Mouse (Mus musculus) liver, embryonic 12.5 days (tissue): ENCODE results near the gene Opn3. TPM values are rescaled to one million over a fixed set of nuclear protein-coding genes. Genes with fewer than 3 reads are reported as not detected.

Source experiments
- ATAC-seq: fragments of 200-750 bp; cut with Nextera tagmentation; 2 replicates; pipeline ENCODE4 v1.8.0; 2017; ENCODE audit warnings: moderate number of reproducible peaks, mild to moderate bottlenecking, moderate library complexity
- H3K27ac ChIP-seq: fragments of 300-500 bp; sonication (generic); 2 replicates; pipeline ENCODE4 v1.5.1; 2016; ENCODE audit warnings: mild to moderate bottlenecking
- H3K27me3 ChIP-seq: fragments of 300-500 bp; sonication (generic); replicated peaks from 2 replicates; pipeline ENCODE4 v1.6.1; 2016; ENCODE audit warnings: mild to moderate bottlenecking, moderate library complexity
- H3K36me3 ChIP-seq: fragments of 300-500 bp; sonication (generic); 2 replicates; pipeline ENCODE4 v1.6.1; 2016; ENCODE audit warnings: mild to moderate bottlenecking, moderate library complexity
- H3K4me1 ChIP-seq: fragments of 300-500 bp; sonication (generic); 2 replicates; pipeline ENCODE4 v1.6.1; 2016
- H3K4me2 ChIP-seq: fragments of 300-500 bp; sonication (generic); 2 replicates; pipeline ENCODE4 v1.6.1; 2016; ENCODE audit warnings: mild to moderate bottlenecking, moderate library complexity
- H3K4me3 ChIP-seq: fragments of 300-500 bp; sonication (generic); 2 replicates; pipeline ENCODE4 v1.5.1; 2016; ENCODE audit warnings: mild to moderate bottlenecking, moderate library complexity
- H3K9ac ChIP-seq: fragments of 300-500 bp; sonication (generic); 2 replicates; pipeline ENCODE4 v1.6.1; 2016; ENCODE audit warnings: mild to moderate bottlenecking, moderate library complexity
- H3K9me3 ChIP-seq: fragments of 300-500 bp; sonication (generic); replicated peaks from 2 replicates; pipeline ENCODE4 v1.6.1; 2016; ENCODE audit warnings: mild to moderate bottlenecking, moderate library complexity
- WGBS: fragments of 180-500 bp; shearing (Covaris S2); methylation state at CpG from one replicate; pipeline ENCODE4 v1.1.7; 2016; ENCODE audit not compliant: insufficient replicate concordance; 5-methylcytosine and 5-hydroxymethylcytosine counted together
- polyA plus RNA-seq: library from polyadenylated mRNA; unstranded; fragments of >200 nt; fragmentation: Nextera tagmentation; extraction: Ambion mirVana; gene quantifications from 2 replicates; pipeline ENCODE4 v1.2.1, GENCODE M21; 2016

Opn3 gene
- polyA plus RNA-seq: 2.5 and 3.1 TPM in 2 replicates

- peaks cover 9% of the 10 kb centered on the region; the same call in 1 of the 2 replicates for H3K36me3 ChIP-seq
- ATAC-seq: peak; percentile 96
- peak within 1 kb of the TSS; percentile 76 for H3K27ac ChIP-seq
- no peaks in the 10 kb centered on the region for H3K9me3 ChIP-seq
- peak within 1 kb of the TSS; percentile 75 for H3K4me3 ChIP-seq
- peaks cover 27% of the 10 kb centered on the region for H3K4me1 ChIP-seq
- no peaks in the 10 kb centered on the region for H3K27me3 ChIP-seq
- peak within 1 kb of the TSS; percentile 98 for H3K4me2 ChIP-seq
- under 1% methylated on average over 67 of the region's 73 CpGs for whole genome bisulfite sequencing
- H3K9ac ChIP-seq: peak within 1 kb of the TSS; percentile 82
Measured at GRCm38 (mm10) chr1:175692246-175692996, at the start of gene Opn3, which contains the start of gene Chml. TSS of gene Opn3 (minus strand) at chr1:175692776. TSS of gene Chml (minus strand) at chr1:175692901.

DNA sequence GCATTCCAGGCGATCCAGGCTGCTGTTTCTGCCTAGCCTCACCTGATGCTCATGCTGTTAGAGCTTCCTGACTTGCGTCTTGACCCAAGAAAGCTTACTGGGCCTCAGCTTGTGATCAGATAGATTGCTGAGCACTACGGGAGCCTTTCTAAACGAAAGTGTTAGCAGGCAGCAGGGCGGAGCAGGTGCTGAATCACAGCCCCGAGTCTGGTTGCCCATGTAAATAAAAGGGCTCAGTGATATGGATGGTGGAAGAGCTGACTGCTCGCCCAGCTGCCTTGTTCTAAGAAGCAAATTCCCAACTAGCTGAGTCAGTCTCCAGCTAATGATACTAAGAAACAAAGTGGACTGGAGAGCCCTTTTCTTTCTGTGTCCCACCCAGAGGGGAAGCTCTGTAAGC lies 33.2 kb upstream of the Opn3 start:
- ATAC-seq: no peak
- no peaks in the 10 kb centered on the region for H3K36me3 ChIP-seq
- H3K27me3 ChIP-seq: no peaks in the 10 kb centered on the region

DNA sequence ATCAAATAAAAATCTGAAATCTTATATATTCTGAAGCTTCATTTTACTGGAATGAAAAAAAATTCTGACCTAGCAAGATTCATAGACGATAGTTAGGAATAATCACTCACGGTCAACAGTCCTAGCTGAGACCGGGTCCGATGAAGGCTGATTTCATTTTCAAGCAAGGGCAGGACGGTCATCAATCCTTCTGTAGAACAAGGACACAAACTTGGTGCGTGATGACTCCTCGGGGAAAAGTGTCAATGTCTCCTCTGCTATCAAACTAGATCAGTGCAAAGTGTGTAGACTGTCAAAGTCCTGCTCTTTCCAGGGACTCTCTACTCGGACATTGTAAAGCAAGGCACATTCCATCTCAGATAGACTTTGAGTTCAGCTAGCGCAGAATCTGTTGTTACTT lies 24.3 kb upstream of the Opn3 start:
- no peak overlapping the region for H3K4me2 ChIP-seq
- 74% methylated on average over 9 of the region's 9 CpGs for WGBS
- H3K9me3 ChIP-seq: no peaks in the 10 kb centered on the region
- no peak overlapping the region for H3K27ac ChIP-seq
- H3K4me3 ChIP-seq: no peak overlapping the region
- no peaks in the 10 kb centered on the region for H3K27me3 ChIP-seq
- H3K9ac ChIP-seq: no peak overlapping the region
- H3K4me1 ChIP-seq: no peaks in the 10 kb centered on the region
- ATAC-seq: no peak
- no peaks in the 10 kb centered on the region for H3K36me3 ChIP-seq

More for the DNA sequence above, 33.2 kb upstream of the Opn3 start:
- H3K9me3 ChIP-seq: no peaks in the 10 kb centered on the region
- no peak overlapping the region for H3K4me2 ChIP-seq
- no peaks in the 10 kb centered on the region for H3K4me1 ChIP-seq
- 31% methylated on average over 7 of the region's 7 CpGs for WGBS
- H3K27ac ChIP-seq: no peak overlapping the region
- no peak overlapping the region for H3K9ac ChIP-seq
- no peak overlapping the region for H3K4me3 ChIP-seq

GRCm38 (mm10) chr1:175712338-175712909 lies 19.8 kb upstream of the Opn3 start:
- WGBS: 61% methylated on average over 11 of the region's 11 CpGs
- no peak overlapping the region for H3K4me2 ChIP-seq
- no peaks in the 10 kb centered on the region for H3K27me3 ChIP-seq
- no peak overlapping the region for H3K4me3 ChIP-seq
- ATAC-seq: no peak
- no peak overlapping the region for H3K9ac ChIP-seq
- H3K9me3 ChIP-seq: no peaks in the 10 kb centered on the region
- no peak overlapping the region for H3K27ac ChIP-seq
- H3K4me1 ChIP-seq: no peaks in the 10 kb centered on the region
- no peaks in the 10 kb centered on the region for H3K36me3 ChIP-seq

GRCm38 (mm10) chr1:175708013-175708412 lies 15.4 kb upstream of the Opn3 start:
- Histone ChIP-seq H3K4me1 (no peaks in the 10 kb centered on the region), H3K4me3 (no peak overlapping the region), H3K36me3 (no peaks in the 10 kb centered on the region), H3K4me2 (no peak overlapping the region), H3K27me3 (no peaks in the 10 kb centered on the region), H3K9me3 (no peaks in the 10 kb centered on the region), H3K9ac (no peak overlapping the region), H3K27ac (no peak overlapping the region)
- ATAC-seq: no peak

GRCm38 (mm10) chr1:175707599-175707998 lies 15.0 kb upstream of the Opn3 start:
- Histone ChIP-seq H3K4me1 (no peaks in the 10 kb centered on the region), H3K9ac (no peak overlapping the region), H3K4me2 (no peak overlapping the region), H3K27ac (no peak overlapping the region), H3K9me3 (no peaks in the 10 kb centered on the region), H3K36me3 (no peaks in the 10 kb centered on the region), H3K4me3 (no peak overlapping the region), H3K27me3 (no peaks in the 10 kb centered on the region)
- WGBS: 58% methylated on average over 5 of the region's 5 CpGs
- ATAC-seq: no peak

DNA sequence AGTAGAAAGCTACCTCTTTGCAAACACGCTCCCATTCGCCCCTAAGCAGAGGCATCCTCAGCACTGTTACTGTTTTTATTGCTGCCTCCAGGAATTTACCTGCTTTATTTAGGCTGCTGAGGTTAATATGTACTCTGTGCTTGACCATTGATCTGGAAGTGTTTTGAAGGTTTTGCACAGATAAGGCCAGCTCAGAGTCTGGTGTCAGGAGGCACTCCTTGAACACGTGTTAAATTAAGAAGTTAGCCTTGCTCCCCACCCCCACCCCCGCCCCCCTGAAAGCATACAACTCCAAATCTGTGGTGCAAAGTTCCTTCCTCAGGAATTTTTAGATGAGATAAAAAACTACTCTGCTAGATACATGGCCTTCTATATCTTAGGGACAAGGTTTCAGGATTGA lies 8.6 kb upstream of the Opn3 start:
- ATAC-seq: no peak
- H3K4me1 ChIP-seq: no peaks in the 10 kb centered on the region
- no peak overlapping the region for H3K27ac ChIP-seq
- no peak overlapping the region for H3K9ac ChIP-seq
- H3K4me3 ChIP-seq: no peak overlapping the region
- no peak overlapping the region for H3K4me2 ChIP-seq
- WGBS: 52% methylated on average over 4 of the region's 4 CpGs
- H3K9me3 ChIP-seq: no peaks in the 10 kb centered on the region
- no peaks in the 10 kb centered on the region for H3K36me3 ChIP-seq
- no peaks in the 10 kb centered on the region for H3K27me3 ChIP-seq

GRCm38 (mm10) chr1:175699796-175700195 lies 7.2 kb upstream of the Opn3 start:
- ATAC-seq: no peak
- no peaks in the 10 kb centered on the region for H3K36me3 ChIP-seq
- H3K9me3 ChIP-seq: no peaks in the 10 kb centered on the region
- H3K4me1 ChIP-seq: no peaks in the 10 kb centered on the region
- 20% methylated on average over 4 of the region's 4 CpGs for WGBS
- H3K4me3 ChIP-seq: no peak overlapping the region
- H3K27ac ChIP-seq: no peak overlapping the region
- H3K9ac ChIP-seq: no peak overlapping the region
- no peaks in the 10 kb centered on the region for H3K27me3 ChIP-seq
- no peak overlapping the region for H3K4me2 ChIP-seq

DNA sequence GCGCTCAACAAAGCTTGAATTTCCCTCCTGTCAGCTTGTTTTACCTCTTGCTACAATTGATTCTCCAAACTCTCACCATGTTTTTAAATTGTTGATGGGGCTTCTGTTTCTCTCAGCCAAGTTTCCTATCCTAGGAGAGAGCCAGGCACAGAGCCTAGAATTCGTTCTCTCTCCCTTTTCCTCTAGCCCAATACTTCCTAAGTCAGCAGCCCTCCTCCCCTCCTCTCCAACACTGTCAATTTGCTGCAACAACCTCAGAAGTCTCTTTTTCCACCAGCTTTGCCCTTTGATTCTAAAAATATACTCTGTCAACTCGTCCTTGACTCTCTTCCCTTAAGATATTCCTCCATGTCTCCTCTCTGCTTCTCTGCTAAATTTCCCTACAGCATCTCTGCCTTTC lies 6.8 kb upstream of the Opn3 start:
- Histone ChIP-seq H3K9ac (no peak overlapping the region), H3K4me1 (no peaks in the 10 kb centered on the region), H3K9me3 (no peaks in the 10 kb centered on the region), H3K4me2 (no peak overlapping the region), H3K36me3 (no peaks in the 10 kb centered on the region), H3K27me3 (no peaks in the 10 kb centered on the region), H3K27ac (no peak overlapping the region), H3K4me3 (no peak overlapping the region)
- ATAC-seq: no peak
- WGBS: 43% methylated on average over 3 of the region's 3 CpGs

GRCm38 (mm10) chr1:175698293-175698692 lies 5.7 kb upstream of the Opn3 start, which contains the start of gene Wdr64:
TSS of gene Wdr64 (plus strand) at chr1:175698593.
- WGBS: 59% methylated on average over 1 of the region's 1 CpGs
- Histone ChIP-seq H3K36me3 (no peaks in the 10 kb centered on the region), H3K9ac (no peak within 1 kb of the TSS), H3K27me3 (no peaks in the 10 kb centered on the region), H3K4me3 (no peak within 1 kb of the TSS), H3K9me3 (no peaks in the 10 kb centered on the region), H3K27ac (no peak within 1 kb of the TSS), H3K4me2 (no peak within 1 kb of the TSS), H3K4me1 (peaks cover 4% of the 10 kb centered on the region; the same call in 1 of the 2 replicates)
- ATAC-seq: no peak

- peak overlapping the region; percentile 1; the same call in 1 of the 2 replicates for H3K27ac ChIP-seq
- H3K4me2 ChIP-seq: peak overlapping the region; percentile 98
- H3K4me1 ChIP-seq: peaks cover 27% of the 10 kb centered on the region
- H3K9me3 ChIP-seq: no peaks in the 10 kb centered on the region
- H3K4me3 ChIP-seq: peak overlapping the region; percentile 75
- no peaks in the 10 kb centered on the region for H3K27me3 ChIP-seq
- 45% methylated on average over 12 of the region's 12 CpGs for WGBS
- H3K36me3 ChIP-seq: no peaks in the 10 kb centered on the region
- ATAC-seq: no peak
- H3K9ac ChIP-seq: peak overlapping the region; percentile 65
Measured at GRCm38 (mm10) chr1:175693429-175693960, 919 bp upstream of the Opn3 start.

GRCm38 (mm10) chr1:175692997-175693361 lies 403 bp upstream of the Opn3 start:
- H3K36me3 ChIP-seq: peaks cover 5% of the 10 kb centered on the region; the same call in 1 of the 2 replicates
- peaks cover 27% of the 10 kb centered on the region for H3K4me1 ChIP-seq
- peak overlapping the region; percentile 98 for H3K4me2 ChIP-seq
- peak overlapping the region; percentile 75 for H3K4me3 ChIP-seq
- H3K9me3 ChIP-seq: no peaks in the 10 kb centered on the region
- 1% methylated on average over 17 of the region's 17 CpGs for WGBS
- H3K27ac ChIP-seq: peak overlapping the region; percentile 1; the same call in 1 of the 2 replicates
- no peaks in the 10 kb centered on the region for H3K27me3 ChIP-seq
- H3K9ac ChIP-seq: peak overlapping the region; percentile 65
- peak; percentile 21; the same call in 1 of the 2 replicates for ATAC-seq
